Mouse (Mus musculus): ENCODE data around the gene Actl9. TPM values are rescaled to one million over a fixed set of nuclear protein-coding genes. Genes with fewer than 3 reads are reported as not detected.

Gene Actl9
- not detected in 2 replicates for polyA plus RNA-seq (2015; fragmentation: Nextera tagmentation; extraction: Ambion mirVana)

DNA sequence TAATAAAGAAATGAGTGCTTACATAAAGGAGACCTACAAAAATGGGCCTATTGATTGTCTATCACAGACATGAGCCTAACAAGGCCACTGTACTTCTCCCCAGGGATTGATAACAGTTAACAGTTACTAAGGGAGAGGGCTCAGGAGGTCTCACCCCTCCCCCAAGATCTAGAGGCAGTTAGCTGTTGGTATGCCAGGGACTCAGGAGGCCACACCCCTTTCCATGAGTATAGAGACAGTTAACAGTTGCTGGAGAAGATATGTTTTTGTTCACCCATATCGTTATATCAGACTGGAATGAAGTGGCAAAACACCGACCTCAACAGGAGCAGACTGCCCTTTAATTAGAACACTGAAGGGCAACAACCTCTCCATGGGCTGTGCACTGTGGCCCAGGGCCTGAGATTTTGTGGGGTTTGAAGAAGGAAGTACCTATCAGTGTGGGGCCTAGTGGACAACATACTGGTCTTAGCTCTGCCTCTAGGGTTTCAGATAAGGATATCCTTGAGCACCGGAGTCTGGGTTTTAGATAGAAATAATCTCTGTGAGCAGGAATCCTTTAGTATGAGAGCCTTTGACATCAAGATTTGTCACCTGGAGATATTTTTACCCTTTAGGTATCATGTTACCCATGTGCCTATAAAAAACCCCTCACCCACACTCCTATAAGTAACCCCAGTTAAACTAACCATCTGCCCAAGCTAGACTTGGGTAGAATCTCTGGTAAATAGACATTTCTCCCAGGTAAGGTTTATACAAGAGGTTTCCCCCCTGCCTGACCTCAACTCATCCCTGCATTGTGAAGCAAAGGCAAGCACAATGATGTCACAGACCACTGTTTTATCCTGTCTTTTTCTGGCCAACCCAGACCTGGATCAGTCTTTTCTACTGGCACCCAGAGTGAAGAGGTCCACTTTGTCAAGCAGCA, at the start of gene Actl9:
Actl9 (plus strand) TSS at position 878 of the 928 bp plus-strand sequence.
- no peak within 1 kb of the TSS for H3K4me3 ChIP-seq (replicated peaks)
- no peak within 1 kb of the TSS for H3K27ac ChIP-seq (replicated peaks)
- WGBS = 76% methylated on average over 3 of the region's 3 CpGs
- no peaks in the 10 kb centered on the region for H3K4me1 ChIP-seq
- no peaks in the 10 kb centered on the region for H3K27me3 ChIP-seq
- no peak within 1 kb of the TSS for H3K4me2 ChIP-seq (replicated peaks)
- H3K36me3 ChIP-seq = no peaks in the 10 kb centered on the region
- H3K9me3 ChIP-seq (replicated peaks) = no peaks in the 10 kb centered on the region
- ATAC-seq (ENCODE audit: insufficient number of reproducible peaks, low FRiP score, low TSS enrichment, low read depth) = no peak
- H3K9ac ChIP-seq = no peak within 1 kb of the TSS

GRCm38 (mm10) chr17:33385705-33386104, 47.0 kb upstream of the Actl9 start:
- H3K27me3 ChIP-seq = no peaks in the 10 kb centered on the region
- no peak overlapping the region for H3K4me2 ChIP-seq (replicated peaks)
- no peak overlapping the region for H3K4me3 ChIP-seq (replicated peaks)
- H3K36me3 ChIP-seq = peaks cover 40% of the 10 kb centered on the region
- H3K27ac ChIP-seq (replicated peaks) = no peak overlapping the region
- no peak overlapping the region for H3K9ac ChIP-seq
- no peaks in the 10 kb centered on the region for H3K4me1 ChIP-seq
- ATAC-seq (ENCODE audit: insufficient number of reproducible peaks, low FRiP score, low TSS enrichment, low read depth) = no peak
- no peaks in the 10 kb centered on the region for H3K9me3 ChIP-seq (replicated peaks)

DNA sequence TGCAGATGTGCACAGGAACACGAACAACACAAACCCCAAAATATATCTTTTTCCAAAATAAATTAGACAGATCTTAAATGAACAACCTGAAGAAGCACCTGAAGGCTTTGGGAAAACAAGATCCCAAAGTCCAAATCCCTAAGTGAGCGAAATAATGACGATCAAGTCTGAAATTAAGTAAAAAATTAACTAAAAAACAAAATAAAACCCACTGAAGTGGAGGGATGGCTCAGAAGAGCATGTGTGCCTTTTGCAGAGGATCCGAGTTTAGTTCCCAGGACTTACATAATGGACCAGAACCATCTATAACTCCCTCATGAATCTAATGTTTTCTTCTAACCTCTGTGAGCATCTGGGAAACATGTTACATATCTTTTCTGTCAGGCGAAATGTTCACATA, 40.4 kb upstream of the Actl9 start:
- Histone ChIP-seq H3K36me3 (no peaks in the 10 kb centered on the region), H3K9me3 (replicated peaks) (no peaks in the 10 kb centered on the region), H3K27me3 (no peaks in the 10 kb centered on the region), H3K4me3 (replicated peaks) (no peak overlapping the region), H3K9ac (no peak overlapping the region), H3K4me1 (peaks cover 7% of the 10 kb centered on the region; the same call in 1 of the 2 replicates), H3K4me2 (replicated peaks) (no peak overlapping the region), H3K27ac (replicated peaks) (no peak overlapping the region)
- 93% methylated on average over 5 of the region's 5 CpGs for WGBS
- no peak for ATAC-seq (ENCODE audit: insufficient number of reproducible peaks, low FRiP score, low TSS enrichment, low read depth)

DNA sequence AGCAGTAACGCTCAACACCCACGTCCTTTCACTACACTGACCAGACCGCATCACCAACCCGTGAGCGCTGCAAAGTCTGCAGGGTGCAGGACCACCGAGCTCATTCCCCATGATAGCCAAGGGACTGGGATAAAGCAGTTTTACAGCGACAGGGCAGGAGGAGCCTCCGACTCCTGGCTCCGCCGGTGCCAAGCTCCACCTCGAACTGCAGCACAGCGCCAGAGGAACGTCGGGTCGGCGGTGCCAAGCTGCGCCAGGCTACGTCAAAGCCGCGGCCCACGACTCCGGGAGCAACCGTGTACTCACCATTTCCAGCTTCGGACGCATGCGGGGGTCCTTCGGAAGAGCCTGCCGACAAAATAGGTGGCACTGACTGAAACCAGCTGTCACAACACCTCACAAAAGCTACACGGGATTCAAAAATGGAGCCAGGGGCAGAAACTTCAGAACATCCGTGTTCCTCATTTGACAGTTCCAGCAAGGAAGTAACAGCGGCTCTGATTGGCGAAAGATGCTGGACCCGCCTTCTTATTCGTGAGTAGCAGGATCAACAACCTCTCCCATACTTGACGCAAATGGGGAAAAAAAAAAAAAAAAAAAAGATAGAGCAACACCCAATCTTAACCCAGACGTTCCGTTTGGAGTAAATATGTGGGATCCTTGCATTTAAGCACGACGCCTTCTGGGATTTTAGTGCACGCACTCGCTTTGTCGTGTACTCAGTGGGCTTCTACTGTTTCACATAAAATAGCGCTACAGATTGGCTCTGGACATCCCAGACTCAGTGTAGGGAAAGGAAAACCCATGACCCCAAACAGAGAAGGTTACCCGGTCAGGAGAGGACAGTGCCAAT, 38.3 kb upstream of the Actl9 start, which contains the start of gene Zfp101:
Zfp101 (minus strand) TSS at position 460 of the 853 bp plus-strand sequence.
- Histone ChIP-seq H3K9me3 (replicated peaks) (no peaks in the 10 kb centered on the region), H3K4me2 (replicated peaks) (peak within 1 kb of the TSS; percentile 56), H3K4me3 (replicated peaks) (peak within 1 kb of the TSS; percentile 89), H3K27ac (replicated peaks) (peak within 1 kb of the TSS; percentile 83), H3K9ac (peak within 1 kb of the TSS; percentile 66), H3K4me1 (peaks cover 7% of the 10 kb centered on the region; the same call in 1 of the 2 replicates), H3K27me3 (no peaks in the 10 kb centered on the region), H3K36me3 (no peaks in the 10 kb centered on the region)
- under 1% methylated on average over 44 of the region's 44 CpGs for whole genome bisulfite sequencing
- peak; percentile 96 for ATAC-seq (ENCODE audit: insufficient number of reproducible peaks, low FRiP score, low TSS enrichment, low read depth)

GRCm38 (mm10) chr17:33439148-33439547, 6.5 kb downstream of the Actl9 start:
- Histone ChIP-seq H3K4me2 (replicated peaks) (no peak overlapping the region), H3K9me3 (replicated peaks) (no peaks in the 10 kb centered on the region), H3K27me3 (no peaks in the 10 kb centered on the region), H3K4me3 (replicated peaks) (no peak overlapping the region), H3K9ac (no peak overlapping the region), H3K36me3 (no peaks in the 10 kb centered on the region), H3K4me1 (peaks cover 3% of the 10 kb centered on the region; the same call in 1 of the 2 replicates), H3K27ac (replicated peaks) (no peak overlapping the region)
- peak; percentile 60; the same call in 1 of the 2 replicates for ATAC-seq (ENCODE audit: insufficient number of reproducible peaks, low FRiP score, low TSS enrichment, low read depth)
- WGBS = 57% methylated on average over 1 of the region's 1 CpGs

- H3K36me3 ChIP-seq = no peaks in the 10 kb centered on the region
- no peaks in the 10 kb centered on the region for H3K9me3 ChIP-seq (replicated peaks)
- no peak overlapping the region for H3K4me3 ChIP-seq (replicated peaks)
- no peaks in the 10 kb centered on the region for H3K27me3 ChIP-seq
- no peak for ATAC-seq (ENCODE audit: insufficient number of reproducible peaks, low FRiP score, low TSS enrichment, low read depth)
- no peak overlapping the region for H3K9ac ChIP-seq
- H3K4me1 ChIP-seq = peaks cover 3% of the 10 kb centered on the region; the same call in 1 of the 2 replicates
- no peak overlapping the region for H3K27ac ChIP-seq (replicated peaks)
- WGBS = 59% methylated on average over 5 of the region's 5 CpGs
- H3K4me2 ChIP-seq (replicated peaks) = no peak overlapping the region
These were observed 7.2 kb downstream of the Actl9 start for GRCm38 (mm10) chr17:33439922-33440321.

DNA sequence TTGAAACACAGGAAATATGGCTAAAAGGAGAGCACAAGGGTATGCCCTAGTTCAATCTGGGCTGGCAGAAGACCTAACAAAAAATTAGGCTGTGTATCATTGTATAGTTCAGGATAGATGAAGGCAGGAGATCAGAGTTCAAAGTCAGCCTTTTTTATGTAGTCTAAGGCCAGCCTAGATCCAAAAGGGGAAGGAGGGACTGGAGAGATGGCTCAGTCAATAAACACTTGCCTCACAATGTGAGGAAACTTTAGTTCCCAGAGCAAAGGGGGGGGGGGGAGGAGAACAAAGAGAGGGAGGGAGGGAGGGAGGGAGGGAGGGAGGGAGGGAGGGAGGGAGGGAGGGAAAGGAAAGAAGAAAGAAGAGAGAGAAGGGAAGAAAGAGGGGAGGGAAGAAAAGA, 8.5 kb downstream of the Actl9 start:
- Histone ChIP-seq H3K4me1 (peaks cover 3% of the 10 kb centered on the region; the same call in 1 of the 2 replicates), H3K36me3 (no peaks in the 10 kb centered on the region), H3K9ac (no peak overlapping the region), H3K27ac (replicated peaks) (no peak overlapping the region), H3K4me3 (replicated peaks) (no peak overlapping the region), H3K27me3 (no peaks in the 10 kb centered on the region), H3K4me2 (replicated peaks) (no peak overlapping the region), H3K9me3 (replicated peaks) (no peaks in the 10 kb centered on the region)
- ATAC-seq (ENCODE audit: insufficient number of reproducible peaks, low FRiP score, low TSS enrichment, low read depth) = no peak

DNA sequence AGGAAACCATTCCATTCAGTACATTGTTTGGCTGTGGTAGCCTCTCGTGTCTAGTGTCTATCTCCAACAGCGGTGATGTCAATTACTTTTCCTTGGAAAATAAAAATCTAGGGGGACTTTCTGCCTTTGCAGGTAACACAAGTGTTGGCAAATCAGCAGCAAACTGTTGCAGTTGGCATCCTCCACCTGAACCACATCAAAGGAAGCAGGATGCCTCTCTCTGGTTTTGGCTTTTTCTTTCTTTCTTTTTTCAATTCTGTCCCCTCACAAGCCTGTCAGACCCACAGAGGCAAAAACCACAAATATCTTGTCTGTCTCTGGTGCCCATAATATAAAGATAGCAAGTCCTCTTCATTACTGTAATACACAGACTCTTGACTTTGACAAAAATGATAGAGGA, 23.9 kb downstream of the Actl9 start:
- no peaks in the 10 kb centered on the region for H3K4me1 ChIP-seq
- no peaks in the 10 kb centered on the region for H3K27me3 ChIP-seq
- H3K4me3 ChIP-seq (replicated peaks) = no peak overlapping the region
- WGBS = 83% methylated on average over 2 of the region's 2 CpGs
- no peak overlapping the region for H3K9ac ChIP-seq
- no peak overlapping the region for H3K4me2 ChIP-seq (replicated peaks)
- no peaks in the 10 kb centered on the region for H3K36me3 ChIP-seq
- H3K27ac ChIP-seq (replicated peaks) = no peak overlapping the region
- no peaks in the 10 kb centered on the region for H3K9me3 ChIP-seq (replicated peaks)
- ATAC-seq (ENCODE audit: insufficient number of reproducible peaks, low FRiP score, low TSS enrichment, low read depth) = no peak

DNA sequence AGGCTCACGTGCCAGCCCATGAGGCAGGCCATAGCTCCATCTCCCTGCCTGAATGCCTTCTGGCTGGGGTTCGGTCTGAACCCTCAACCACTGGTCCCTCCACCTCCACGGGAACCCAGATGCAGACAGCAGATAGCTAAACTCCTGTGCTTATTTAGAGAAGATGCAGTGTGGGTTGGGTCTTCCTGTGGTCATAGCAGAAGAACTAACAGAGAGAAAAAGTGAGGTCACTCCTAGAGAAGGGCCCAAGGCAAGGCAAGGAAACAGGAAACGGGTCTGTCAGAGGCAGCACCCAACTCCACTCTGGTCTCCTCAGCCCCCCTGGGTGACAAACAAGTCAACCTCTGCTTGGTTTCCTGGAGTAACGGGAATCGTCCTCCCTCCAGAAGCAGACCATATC, 38.5 kb downstream of the Actl9 start:
- no peak for ATAC-seq (ENCODE audit: insufficient number of reproducible peaks, low FRiP score, low TSS enrichment, low read depth)
- WGBS = 62% methylated on average over 6 of the region's 6 CpGs
- no peaks in the 10 kb centered on the region for H3K27me3 ChIP-seq

More for the DNA sequence above, 38.5 kb downstream of the Actl9 start:
- Histone ChIP-seq H3K27ac (replicated peaks) (no peak overlapping the region), H3K4me3 (replicated peaks) (no peak overlapping the region), H3K4me2 (replicated peaks) (no peak overlapping the region), H3K9ac (no peak overlapping the region), H3K9me3 (replicated peaks) (no peaks in the 10 kb centered on the region), H3K36me3 (no peaks in the 10 kb centered on the region), H3K4me1 (no peaks in the 10 kb centered on the region)
